Mouse (Mus musculus) myocyte (in vitro differentiated cells): ENCODE data around the gene Tcfl5. TPM values are rescaled to one million over a fixed set of nuclear protein-coding genes. Genes with fewer than 3 reads are reported as not detected.

ENCODE experiments used
- H3K27me3 ChIP-seq: one replicate; pipeline ENCODE4 v1.6.1; 2011; ENCODE audit not compliant: control insufficient read depth, insufficient read depth, insufficient read length
- H3K36me3 ChIP-seq: one replicate; pipeline ENCODE4 v1.6.1; 2011; ENCODE audit not compliant: control insufficient read depth, insufficient read depth
- H3K4me2 ChIP-seq: one replicate; pipeline ENCODE4 v1.6.1; 2011; ENCODE audit warnings: low read depth, control low read depth
- H3K4me3 ChIP-seq: one replicate; pipeline ENCODE4 v1.5.1; 2011; ENCODE audit warnings: mild to moderate bottlenecking, control low read depth, moderate library complexity
- H3K79me2 ChIP-seq: one replicate; pipeline ENCODE4 v1.6.1; 2011; ENCODE audit not compliant: control insufficient read depth, insufficient read depth
- H3ac ChIP-seq: one replicate; pipeline ENCODE4 v1.6.1; 2011; ENCODE audit not compliant: control insufficient read depth, insufficient read length
- CEBPB ChIP-seq: IDR thresholded peaks from 2 replicates; pipeline ENCODE4 v1.6.1; 2011; ENCODE audit warnings: mild to moderate bottlenecking, moderate library complexity; ENCODE audit not compliant: poor library complexity, insufficient read depth, severe bottlenecking
- E2F4 ChIP-seq: IDR thresholded peaks from one replicate; pipeline ENCODE4 v1.6.1; 2011; ENCODE audit warnings: mild to moderate bottlenecking, control low read depth, moderate library complexity; ENCODE audit not compliant: insufficient read depth
- MAX ChIP-seq: IDR thresholded peaks from one replicate; pipeline ENCODE4 v1.6.1; 2011; ENCODE audit warnings: low read depth, mild to moderate bottlenecking, control low read depth
- MYOD1 ChIP-seq, 3 experiments: IDR thresholded peaks; one replicate each; pipeline ENCODE4 v1.6.1; 2011; ENCODE audit warnings: control low read depth in 2 of 3, low read depth in 2 of 3, mild to moderate bottlenecking in 2 of 3, moderate library complexity in 1 of 3; ENCODE audit not compliant: insufficient read length in 2 of 3, control insufficient read depth in 1 of 3
- MYOG ChIP-seq, 3 experiments: IDR thresholded peaks; one replicate each; pipeline ENCODE4 v1.6.1; 2011; ENCODE audit warnings: control low read depth in 2 of 3, low read depth in 2 of 3, mild to moderate bottlenecking in 2 of 3; ENCODE audit not compliant: insufficient read length in 2 of 3, control insufficient read depth in 1 of 3, insufficient read depth in 1 of 3
- POLR2A ChIP-seq: IDR thresholded peaks from one replicate; pipeline ENCODE4 v1.6.1; 2011; ENCODE audit warnings: low read depth, mild to moderate bottlenecking, control low read depth, moderate library complexity; ENCODE audit not compliant: insufficient read length
- POLR2AphosphoS2 ChIP-seq: IDR thresholded peaks from one replicate; pipeline ENCODE4 v1.6.1; 2011; ENCODE audit warnings: low read depth, control low read depth; ENCODE audit not compliant: insufficient read length
- REST ChIP-seq: IDR thresholded peaks from one replicate; pipeline ENCODE4 v1.6.1; 2011; ENCODE audit warnings: mild to moderate bottlenecking, control low read depth, moderate library complexity; ENCODE audit not compliant: insufficient read depth, insufficient read length
- SRF ChIP-seq: IDR thresholded peaks from one replicate; pipeline ENCODE4 v1.6.1; 2011; ENCODE audit warnings: low read depth; ENCODE audit not compliant: control insufficient read depth, insufficient read length
- TCF12 ChIP-seq: IDR thresholded peaks from one replicate; pipeline ENCODE4 v1.6.1; 2011; ENCODE audit warnings: mild to moderate bottlenecking, control low read depth; ENCODE audit not compliant: poor library complexity, insufficient read depth, severe bottlenecking
- TCF3 ChIP-seq: IDR thresholded peaks from one replicate; pipeline ENCODE4 v1.6.1; 2011; ENCODE audit warnings: low read depth, control low read depth; ENCODE audit not compliant: insufficient read length
- USF1 ChIP-seq: IDR thresholded peaks from one replicate; pipeline ENCODE4 v1.6.1; 2011; ENCODE audit warnings: low read depth, mild to moderate bottlenecking, control low read depth, moderate library complexity
- polyA plus RNA-seq: library from polyadenylated mRNA; unstranded; fragments of >200 nt; fragmentation: generic; extraction: Trizol; gene quantifications from one replicate; pipeline ENCODE4 v1.2.1, GENCODE M21; 2012; ENCODE audit warnings: missing spikeins

The Tcfl5 gene
- polyA plus RNA-seq, 1 experiment: not detected

DNA sequence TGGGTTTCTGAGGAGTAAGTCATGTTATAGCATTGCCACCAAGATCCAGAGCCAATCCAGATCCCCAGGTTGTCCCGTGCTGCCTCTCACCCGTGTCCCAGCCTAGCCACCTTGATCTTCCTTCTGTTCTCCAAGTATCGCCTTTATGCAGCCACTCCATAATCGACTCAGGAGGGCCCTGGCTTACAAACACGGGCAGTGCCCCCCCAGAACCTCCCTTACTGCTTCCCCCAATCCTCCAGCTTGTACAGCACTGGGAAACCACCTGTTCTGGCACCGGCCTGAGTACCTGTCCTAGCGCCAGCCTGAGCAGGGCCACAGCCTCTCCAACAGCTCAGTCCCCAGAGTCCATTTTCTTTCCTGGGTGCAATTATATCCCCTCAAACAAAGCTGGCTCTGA is 12.2 kb upstream of the Tcfl5 start:
- TF ChIP-seq TCF12 (no peak), POLR2A (no peak), MYOG (IDR thresholded peaks at IDR 0.05; ENCODE audit: control insufficient read depth in 1 of 3, insufficient read depth in 1 of 3, insufficient read length in 2 of 3, low read depth in 2 of 3) (no peak)

DNA sequence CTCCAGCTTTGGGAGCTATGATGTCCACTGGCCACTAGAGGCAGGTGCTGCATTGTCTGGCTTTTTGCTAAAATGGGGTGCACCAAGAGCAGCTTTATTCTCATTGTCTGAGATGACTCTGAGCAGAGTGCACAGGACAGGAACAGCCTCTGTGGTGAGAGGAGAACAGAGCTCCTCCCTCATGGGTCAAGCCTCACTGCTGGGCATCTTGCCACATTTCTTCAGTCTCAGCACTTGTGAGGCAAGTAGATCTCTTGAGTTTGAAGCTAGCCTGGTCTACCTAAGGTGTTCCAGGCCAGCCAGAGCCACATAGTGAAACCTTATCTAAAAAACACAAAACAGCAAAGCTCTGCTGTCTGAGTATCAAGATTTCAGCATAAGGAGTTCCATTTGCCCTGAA is 4.3 kb upstream of the Tcfl5 start:
- Histone ChIP-seq H3K27me3 (no peaks in the 10 kb centered on the region), H3K4me2 (no peak overlapping the region), H3ac (no peak overlapping the region), H3K79me2 (no peaks in the 10 kb centered on the region), H3K36me3 (no peaks in the 10 kb centered on the region), H3K4me3 (no peak overlapping the region)
- TF ChIP-seq MAX (no peak), MYOG (IDR thresholded peaks at IDR 0.05; ENCODE audit: control insufficient read depth in 1 of 3, insufficient read depth in 1 of 3, insufficient read length in 2 of 3, low read depth in 2 of 3) (no peak), E2F4 (no peak), POLR2AphosphoS2 (no peak), USF1 (no peak), POLR2A (no peak), SRF (no peak), REST (no peak)

More for the DNA sequence above, 12.2 kb upstream of the Tcfl5 start:
- no peaks in the 10 kb centered on the region for H3K79me2 ChIP-seq
- peaks cover 6% of the 10 kb centered on the region for H3K27me3 ChIP-seq
- no peak overlapping the region for H3K4me3 ChIP-seq
- no peak overlapping the region for H3ac ChIP-seq
- no peak overlapping the region for H3K4me2 ChIP-seq
- no peaks in the 10 kb centered on the region for H3K36me3 ChIP-seq

DNA sequence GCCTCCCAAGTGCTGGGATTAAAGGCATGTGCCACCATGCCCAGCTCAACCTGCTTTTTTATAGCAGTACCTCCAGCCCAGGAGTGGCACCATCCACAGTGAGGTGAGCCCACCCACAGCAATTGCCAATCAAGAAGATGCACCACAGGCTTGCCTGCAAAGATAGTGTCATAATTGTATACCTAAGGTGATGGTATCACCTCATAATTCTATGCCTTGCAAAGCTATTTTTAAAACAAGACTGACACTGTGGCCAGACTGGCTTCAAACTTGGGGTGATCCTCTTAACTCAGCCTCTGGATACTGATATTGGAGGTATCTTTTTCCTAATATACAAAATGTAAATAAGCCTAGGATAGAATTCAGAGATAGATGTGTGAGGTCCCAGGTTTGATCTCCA is 1.1 kb upstream of the Tcfl5 start:
- H3K27me3 ChIP-seq: peaks cover 9% of the 10 kb centered on the region
- H3K79me2 ChIP-seq: no peaks in the 10 kb centered on the region
- TF ChIP-seq E2F4 (no peak), TCF3 (no peak), MAX (no peak), SRF (no peak), CEBPB (no peak), POLR2AphosphoS2 (no peak), MYOG (IDR thresholded peaks at IDR 0.05; ENCODE audit: control insufficient read depth in 1 of 3, insufficient read depth in 1 of 3, insufficient read length in 2 of 3, low read depth in 2 of 3) (no peak), POLR2A (no peak), MYOD1 (IDR thresholded peaks at IDR 0.05; ENCODE audit: control insufficient read depth in 1 of 3, insufficient read length in 2 of 3, low read depth in 2 of 3) (no peak), REST (no peak), USF1 (no peak), TCF12 (no peak)
- H3K36me3 ChIP-seq: no peaks in the 10 kb centered on the region
- H3K4me2 ChIP-seq: no peak overlapping the region
- no peak overlapping the region for H3K4me3 ChIP-seq
- no peak overlapping the region for H3ac ChIP-seq

DNA sequence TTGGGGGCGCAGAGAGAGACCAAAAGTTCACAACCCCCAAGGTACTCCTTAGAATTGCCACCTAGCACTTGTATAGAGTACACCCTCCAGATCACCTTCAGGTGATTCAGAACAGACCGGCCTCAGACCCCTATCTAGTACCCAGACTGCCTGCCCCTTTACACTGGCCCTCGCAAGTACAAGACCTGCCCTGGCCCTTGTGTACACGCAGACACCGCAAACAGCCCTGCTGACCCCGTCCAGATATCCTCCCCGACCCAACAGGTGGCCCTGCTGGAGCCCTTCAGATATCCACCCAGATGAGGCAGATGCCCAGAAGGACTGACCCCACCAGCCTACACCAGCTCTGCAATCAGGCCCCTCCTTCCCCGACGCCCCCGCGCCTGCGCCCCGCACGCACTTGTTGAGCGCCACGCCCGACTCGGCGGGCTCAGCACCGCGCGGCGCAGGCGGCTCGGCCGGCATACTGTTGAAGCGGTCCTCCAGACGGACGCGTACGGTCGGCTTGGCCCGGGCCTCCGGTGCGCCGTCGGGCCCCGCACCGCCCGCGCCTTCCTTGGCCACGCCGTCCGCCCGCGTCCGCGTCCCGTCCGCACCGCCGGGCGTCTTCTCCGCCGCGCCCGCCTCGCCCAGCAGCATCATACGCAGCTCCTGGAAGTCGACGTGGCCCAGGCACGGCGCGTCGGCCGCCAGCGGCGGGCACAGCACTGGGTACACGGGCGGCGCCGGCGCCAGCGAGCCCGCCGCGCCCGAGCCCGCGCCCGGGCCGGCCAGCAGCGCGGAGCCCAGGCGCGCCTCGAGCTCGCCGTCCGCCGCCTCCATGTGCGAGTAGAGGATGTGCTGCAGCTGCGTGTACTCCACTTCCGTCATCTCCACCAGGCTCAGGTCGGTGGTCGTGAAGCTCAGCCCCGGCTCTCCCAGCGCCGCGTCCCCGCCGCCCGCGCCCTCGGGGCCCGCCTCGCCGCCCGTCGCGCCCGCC is 643 bp downstream of the Tcfl5 start:
- Histone ChIP-seq H3ac (no peak overlapping the region), H3K4me2 (no peak overlapping the region), H3K36me3 (no peaks in the 10 kb centered on the region), H3K4me3 (no peak overlapping the region), H3K79me2 (no peaks in the 10 kb centered on the region), H3K27me3 (peaks cover 22% of the 10 kb centered on the region)
- TF ChIP-seq USF1: no peak
- TF ChIP-seq POLR2AphosphoS2: no peak
- TF ChIP-seq CEBPB: no peak
- no peak for TF ChIP-seq POLR2A
- TF ChIP-seq E2F4: no peak
- no peak for TF ChIP-seq MYOG (IDR thresholded peaks at IDR 0.05; ENCODE audit: control insufficient read depth in 1 of 3, insufficient read depth in 1 of 3, insufficient read length in 2 of 3, low read depth in 2 of 3)
- no peak for TF ChIP-seq REST

DNA sequence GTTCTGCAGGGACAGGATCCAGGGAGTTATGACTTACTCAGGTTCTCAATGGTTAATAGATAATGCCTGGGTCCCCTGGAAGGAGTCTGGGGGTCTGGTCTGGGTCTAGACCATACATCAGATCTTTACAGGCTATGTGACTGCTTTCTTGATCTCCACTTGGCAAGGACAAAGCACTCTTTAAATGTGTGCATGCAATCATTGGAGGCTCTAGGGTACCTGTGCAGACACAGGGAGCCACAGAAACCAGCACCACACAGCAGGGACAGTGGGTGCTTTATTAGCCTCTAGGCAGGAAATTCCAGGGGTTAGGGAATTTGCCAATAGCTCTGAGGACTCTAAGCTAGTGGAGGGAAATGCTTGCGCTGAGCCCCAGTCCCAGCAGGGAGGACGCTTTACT is 30.6 kb downstream of the Tcfl5 start:
- peaks cover 48% of the 10 kb centered on the region for H3K27me3 ChIP-seq
- H3K4me3 ChIP-seq: no peak overlapping the region

More for the DNA sequence above, 30.6 kb downstream of the Tcfl5 start:
- no peak overlapping the region for H3ac ChIP-seq
- no peak overlapping the region for H3K4me2 ChIP-seq
- no peaks in the 10 kb centered on the region for H3K79me2 ChIP-seq
- H3K36me3 ChIP-seq: no peaks in the 10 kb centered on the region
- TF ChIP-seq TCF3 (no peak), E2F4 (no peak), MAX (no peak), REST (no peak), MYOD1 (IDR thresholded peaks at IDR 0.05; ENCODE audit: control insufficient read depth in 1 of 3, insufficient read length in 2 of 3, low read depth in 2 of 3) (no peak), MYOG (IDR thresholded peaks at IDR 0.05; ENCODE audit: control insufficient read depth in 1 of 3, insufficient read depth in 1 of 3, insufficient read length in 2 of 3, low read depth in 2 of 3) (no peak), USF1 (no peak), POLR2A (no peak), CEBPB (no peak), SRF (no peak), POLR2AphosphoS2 (no peak), TCF12 (no peak)
